Mouse (Mus musculus) urinary bladder, postnatal 14 days (tissue): ENCODE results near the gene Mettl23.
A peak's percentile ranks its signal among the peaks of the same experiment; 100 is the strongest.
"Not testable (repeated sequence)": the region's sequence is repeated elsewhere in the genome, so short reads cannot be mapped to it uniquely, and the experiment has no call there.

ENCODE experiments used
- DNase-seq: peaks from one replicate; pipeline ENCODE4 v3.0.0; 2021; ENCODE audit warnings: low spot score

Gene Mettl23

GRCm38 (mm10) chr11:116818722-116819121, 24.4 kb upstream of the Mettl23 start:
- DNase-seq, result no peak

- DNase-seq, result no peak
Observed at GRCm38 (mm10) chr11:116819932-116820593, 23.0 kb upstream of the Mettl23 start.

DNA sequence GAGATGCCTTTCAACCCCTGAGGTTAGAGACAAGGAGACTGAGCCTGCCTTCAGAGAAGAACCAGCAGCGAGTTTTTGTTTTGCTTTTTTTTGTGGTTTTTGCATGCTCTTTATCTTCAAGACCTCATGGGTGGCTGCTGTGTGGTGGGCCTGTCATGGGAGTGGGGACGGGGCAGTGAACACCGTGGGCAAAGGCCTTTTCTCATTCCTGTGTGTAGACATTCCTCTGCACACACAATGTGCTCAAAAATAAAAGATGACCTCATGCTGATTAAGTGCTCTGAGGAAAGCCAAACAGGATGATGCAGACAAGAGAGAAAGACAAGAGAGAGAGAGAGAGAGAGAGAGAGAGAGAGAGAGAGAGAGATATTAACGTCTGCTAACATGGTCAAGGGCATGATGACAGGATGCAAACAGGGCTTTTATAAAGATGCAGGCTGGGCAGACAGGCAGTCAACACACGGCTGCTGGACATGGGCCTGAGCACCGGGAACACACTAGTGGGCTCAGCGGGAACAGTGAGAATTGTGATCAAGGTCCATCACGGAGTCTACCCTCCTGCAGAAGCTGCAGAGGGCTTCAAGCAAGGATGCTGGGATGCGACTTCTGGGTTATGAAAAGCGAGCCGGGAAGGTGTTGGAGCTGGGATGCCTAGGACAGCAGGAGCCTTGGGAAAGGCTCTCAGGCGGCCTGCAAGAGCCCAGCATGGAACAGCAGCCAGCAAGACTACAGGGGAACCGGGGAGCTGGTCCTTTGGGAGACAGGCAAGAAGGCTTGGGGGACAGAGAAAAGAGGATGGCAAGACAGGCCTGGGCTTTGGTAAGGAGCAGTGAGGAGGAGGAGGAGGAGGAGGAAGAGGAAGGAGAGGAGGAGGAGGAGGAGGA, 21.8 kb upstream of the Mettl23 start:
- DNase-seq, result no peak

- no peak for DNase-seq
Observed at GRCm38 (mm10) chr11:116822215-116822614, 20.9 kb upstream of the Mettl23 start.

DNA sequence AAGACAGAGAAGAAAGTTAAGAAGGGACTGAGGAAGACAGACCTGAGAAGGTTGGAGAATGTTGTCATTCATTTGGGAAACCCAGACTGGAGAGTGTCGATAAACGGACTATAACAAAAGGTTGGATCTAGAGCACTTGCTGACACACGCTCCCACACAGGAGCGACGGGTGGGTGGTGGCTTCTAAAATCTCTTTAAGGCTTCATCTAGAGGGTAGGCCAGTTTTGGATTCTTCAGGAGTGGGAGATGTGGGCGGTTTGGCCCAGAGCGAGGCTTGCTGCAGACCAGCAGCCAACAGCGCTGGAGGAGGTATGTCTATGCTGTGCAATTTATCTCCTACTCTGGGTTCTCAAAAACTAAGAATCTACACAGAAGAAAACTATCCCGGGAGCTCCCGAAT, 20.5 kb upstream of the Mettl23 start:
- no peak for DNase-seq

GRCm38 (mm10) chr11:116823255-116823654, 19.8 kb upstream of the Mettl23 start:
- no peak for DNase-seq

- DNase-seq, result not testable (repeated sequence)
Observed at GRCm38 (mm10) chr11:116823885-116824284, 19.2 kb upstream of the Mettl23 start.

DNA sequence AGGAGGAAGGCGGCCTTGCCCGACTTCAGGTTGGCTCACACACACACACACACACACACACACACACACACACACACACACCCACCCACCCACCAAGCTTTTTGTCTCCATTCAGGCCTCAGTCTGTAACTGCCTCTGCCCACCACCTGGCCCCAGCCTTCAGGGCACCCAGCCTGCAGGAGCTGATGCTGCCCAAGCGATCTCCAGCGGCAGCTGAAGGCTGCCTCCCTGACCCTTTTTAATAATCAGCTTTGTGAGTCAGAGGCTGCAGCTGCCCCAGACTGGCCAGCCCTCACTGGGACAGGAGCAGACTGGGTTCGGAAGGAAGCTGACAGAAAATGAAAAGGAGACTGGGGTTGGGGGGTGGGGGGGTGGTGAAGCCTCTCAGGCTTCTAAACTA, 17.8 kb upstream of the Mettl23 start:
- DNase-seq, result no peak

GRCm38 (mm10) chr11:116826550-116827504, 16.3 kb upstream of the Mettl23 start:
- DNase-seq, result no peak

DNA sequence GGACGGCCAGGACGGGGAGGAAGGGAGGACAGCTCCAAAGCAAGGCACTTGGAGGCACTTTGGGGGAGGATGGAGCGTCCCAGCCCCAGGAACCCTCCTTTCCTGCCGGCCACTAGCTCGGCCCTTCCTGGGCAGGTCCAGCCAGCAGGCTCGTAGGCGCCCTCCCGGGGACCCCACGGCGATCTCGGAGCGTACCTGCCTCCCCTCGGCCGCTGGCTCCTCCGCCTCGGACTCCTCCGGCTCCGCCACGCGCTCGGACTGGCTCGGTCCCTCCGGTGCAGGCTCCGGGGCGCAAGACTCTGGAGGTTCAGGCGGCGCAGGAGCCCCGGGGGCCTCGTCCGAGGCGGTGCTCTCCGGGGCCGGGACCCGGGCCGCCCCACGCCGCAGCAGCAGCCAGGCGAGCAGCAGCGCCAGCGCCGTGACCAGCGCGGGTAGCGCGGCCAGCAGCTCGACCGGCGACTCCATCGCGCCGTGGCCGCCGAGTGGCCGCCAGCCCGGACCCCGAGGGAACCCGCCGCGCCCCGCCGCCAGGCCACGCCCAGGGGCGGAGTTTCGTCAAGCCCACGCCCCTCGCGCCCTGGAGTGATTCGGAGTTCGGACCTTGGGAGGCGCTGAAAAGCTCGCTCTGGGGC, 15.4 kb upstream of the Mettl23 start, which contains the start of gene Mxra7:
Gene Mxra7, minus strand, starts transcription at position 513 of the 632 bp plus-strand sequence.
- peak; percentile 84 for DNase-seq

DNA sequence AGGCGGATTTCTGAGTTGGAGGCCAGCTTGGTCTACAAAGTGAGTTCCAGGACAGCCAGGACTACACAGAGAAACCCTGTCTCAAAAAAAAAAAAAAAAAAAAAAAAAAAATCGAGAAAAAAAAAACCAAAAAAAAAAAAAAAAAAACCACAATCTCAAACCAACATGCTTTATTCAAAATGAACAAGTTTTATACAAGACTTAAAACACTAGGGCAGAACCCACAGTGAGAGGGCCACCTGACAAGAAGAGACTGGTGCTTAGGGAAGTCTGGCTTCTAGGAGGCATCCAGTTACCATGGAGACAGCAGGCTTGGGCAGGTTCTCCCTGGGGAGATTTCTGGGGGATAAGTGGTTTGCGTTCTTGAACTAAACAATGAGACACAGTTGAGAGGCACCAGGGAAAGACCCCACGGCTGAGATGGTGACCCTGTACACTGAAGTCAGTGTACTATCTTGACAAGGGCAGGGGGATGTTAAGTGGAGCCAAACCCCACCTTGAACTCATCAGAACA, 10.8 kb upstream of the Mettl23 start:
- DNase-seq, result peak; percentile 51

- DNase-seq, result no peak
Observed at GRCm38 (mm10) chr11:116834954-116835353, 8.1 kb upstream of the Mettl23 start.

- no peak for DNase-seq
Observed at GRCm38 (mm10) chr11:116836283-116836682, 6.8 kb upstream of the Mettl23 start.

- DNase-seq, result no peak
Observed at GRCm38 (mm10) chr11:116837441-116837840, 5.6 kb upstream of the Mettl23 start.

GRCm38 (mm10) chr11:116838936-116839335, 4.1 kb upstream of the Mettl23 start:
- DNase-seq, result no peak

DNA sequence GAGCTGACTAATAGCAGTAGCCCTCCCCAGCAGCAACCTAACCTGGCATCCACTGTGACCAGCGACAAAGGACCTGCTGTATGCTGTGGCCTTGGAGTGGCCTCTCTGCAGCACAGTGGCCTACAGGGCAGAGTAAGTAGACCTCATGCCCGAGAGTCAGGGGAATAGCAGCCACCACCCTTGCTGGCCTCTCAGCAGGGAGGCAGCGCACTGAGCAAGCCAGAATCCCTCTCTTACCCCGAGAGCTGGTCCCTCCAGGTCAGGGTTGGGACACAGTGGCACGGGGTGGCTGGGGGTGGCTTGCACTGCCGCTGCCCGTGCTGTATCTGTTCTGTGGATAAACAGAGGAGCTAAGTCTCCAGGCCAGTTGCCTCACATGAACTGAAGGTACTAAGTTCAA, 3.5 kb upstream of the Mettl23 start:
- no peak for DNase-seq

DNA sequence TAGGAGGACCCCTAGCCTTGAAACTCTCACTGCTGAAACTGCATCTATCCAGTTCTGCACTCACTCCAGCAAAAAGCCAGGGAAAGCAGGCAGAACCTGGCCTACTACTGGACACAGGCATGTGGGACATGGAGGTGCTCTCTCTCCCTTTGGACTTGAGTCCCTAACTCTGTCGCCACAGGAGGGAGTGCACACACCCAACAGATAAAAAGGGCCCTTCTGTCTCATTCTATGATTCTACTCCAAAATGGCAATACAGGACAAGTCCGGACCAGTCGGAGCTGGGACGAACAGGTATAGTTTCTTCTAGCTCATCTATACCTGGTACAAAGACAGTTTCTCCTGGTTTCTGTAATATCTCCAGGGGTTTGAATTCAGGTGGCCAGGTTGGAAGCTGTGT, 2.3 kb upstream of the Mettl23 start:
- DNase-seq, result no peak

- DNase-seq, result peak; percentile 60
Observed at GRCm38 (mm10) chr11:116842531-116843260, 382 bp upstream of the Mettl23 start.

DNA sequence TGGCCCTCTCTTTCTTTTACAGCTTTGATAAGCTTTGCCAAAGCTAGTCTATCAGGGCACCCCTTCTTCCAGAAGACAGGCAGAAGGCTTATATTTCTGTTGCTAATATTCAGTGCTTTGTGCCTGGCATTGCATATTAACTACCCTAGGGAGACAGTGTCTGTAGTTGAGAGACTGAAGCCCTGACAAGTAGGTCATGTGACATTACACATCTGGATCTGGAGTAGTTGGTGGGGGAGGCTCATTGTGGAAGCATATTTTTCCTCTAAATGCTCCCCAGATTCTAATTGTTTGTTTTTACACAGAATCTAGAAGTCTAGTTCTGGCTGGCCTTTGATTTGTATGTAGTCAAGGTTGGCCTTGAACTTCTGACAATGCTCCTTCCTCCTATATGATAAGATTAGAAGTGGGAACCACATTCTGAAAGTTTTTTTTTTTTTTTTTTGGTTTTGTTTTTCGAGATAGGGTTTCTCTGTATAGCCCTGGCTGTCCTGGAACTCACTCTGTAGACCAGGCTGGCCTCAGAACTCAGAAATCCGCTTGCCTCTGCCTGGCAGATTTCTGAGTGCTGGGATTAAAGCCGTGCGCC, 3.6 kb downstream of the Mettl23 start:
- DNase-seq, result no peak
